Mouse (Mus musculus) CD4-positive naive resting alpha-beta T cell, adult 76 days (primary cell): ENCODE measurements around the gene Twf1. TPM values are rescaled to one million over a fixed set of nuclear protein-coding genes. Genes with fewer than 3 reads are reported as not detected.

Experiments
- total RNA-seq: library from RNA; stranded (reverse); gene quantifications from one replicate; pipeline ENCODE4 v1.2.4, GENCODE M21; 2023

The Twf1 gene
- total RNA-seq = 51.1 TPM

GRCm38 (mm10) chr15:94589219-94590075 is at the start of gene Twf1:
Twf1 (minus strand) TSS chr15:94589889.

GRCm38 (mm10) chr15:94628830-94629601 is 39.3 kb upstream of the Twf1 start, which contains the start of gene Tmem117:
Tmem117 (plus strand) TSS chr15:94629232.

GRCm38 (mm10) chr15:94543409-94544051 is 46.2 kb downstream of the Twf1 start, which contains the start of the genes Pus7l and Irak4:
Pus7l (minus strand) TSS chr15:94543547.
Irak4 (plus strand) TSS chr15:94543643.

Other genes with a start within 250 kb of the Twf1 start
- 0.09 TPM for gene Adamts20, start 124.5 kb downstream of the Twf1 start, total RNA-seq
- gene Pus7l, start 46.3 kb downstream of the Twf1 start, total RNA-seq = 12.9 TPM
- 18.5 TPM for gene Irak4, start 46.2 kb downstream of the Twf1 start, total RNA-seq
- not detected for gene Tmem117, start 39.3 kb upstream of the Twf1 start, total RNA-seq